Mouse (Mus musculus) CD8-positive naive resting alpha-beta T cell, adult 57 days (primary cell): ENCODE data around the gene Ovol1. TPM values are rescaled to one million over a fixed set of nuclear protein-coding genes. Genes with fewer than 3 reads are reported as not detected.

ENCODE experiments used
- total RNA-seq: library from RNA; stranded (reverse); gene quantifications from one replicate; pipeline ENCODE4 v1.2.4, GENCODE M21; 2023

Gene Ovol1
- not detected for total RNA-seq

DNA sequence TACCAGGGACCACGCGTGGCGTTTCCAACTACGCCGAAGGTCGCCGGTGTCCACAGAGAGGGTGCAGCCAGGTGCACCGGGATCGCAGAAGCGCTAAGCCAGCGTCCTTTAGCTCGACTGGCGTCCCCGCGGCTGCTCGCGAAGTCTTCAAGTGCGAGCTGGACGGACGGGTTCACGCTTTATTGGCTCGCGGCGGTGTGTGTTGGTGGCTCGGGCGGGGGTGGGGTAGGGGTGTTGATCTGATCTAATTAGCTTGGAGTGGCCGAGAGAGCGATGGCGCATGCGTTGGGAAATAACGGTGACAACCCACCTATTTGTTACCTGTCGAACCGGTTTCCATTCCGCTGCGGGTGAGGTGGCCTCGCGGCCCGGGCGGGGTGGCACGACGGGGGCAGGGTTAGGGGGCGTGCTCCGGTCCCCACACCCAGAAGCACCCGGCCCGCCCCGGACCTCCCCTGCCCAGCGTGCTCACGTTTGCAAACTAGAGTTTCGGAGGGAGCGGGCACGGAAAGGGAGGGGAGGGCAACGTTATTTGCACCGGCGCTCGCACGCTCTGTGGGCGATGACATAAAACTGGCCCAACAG lies at the start of gene Ovol1:
Gene Ovol1, minus strand, starts transcription at position 190 of the 585 bp plus-strand sequence.

DNA sequence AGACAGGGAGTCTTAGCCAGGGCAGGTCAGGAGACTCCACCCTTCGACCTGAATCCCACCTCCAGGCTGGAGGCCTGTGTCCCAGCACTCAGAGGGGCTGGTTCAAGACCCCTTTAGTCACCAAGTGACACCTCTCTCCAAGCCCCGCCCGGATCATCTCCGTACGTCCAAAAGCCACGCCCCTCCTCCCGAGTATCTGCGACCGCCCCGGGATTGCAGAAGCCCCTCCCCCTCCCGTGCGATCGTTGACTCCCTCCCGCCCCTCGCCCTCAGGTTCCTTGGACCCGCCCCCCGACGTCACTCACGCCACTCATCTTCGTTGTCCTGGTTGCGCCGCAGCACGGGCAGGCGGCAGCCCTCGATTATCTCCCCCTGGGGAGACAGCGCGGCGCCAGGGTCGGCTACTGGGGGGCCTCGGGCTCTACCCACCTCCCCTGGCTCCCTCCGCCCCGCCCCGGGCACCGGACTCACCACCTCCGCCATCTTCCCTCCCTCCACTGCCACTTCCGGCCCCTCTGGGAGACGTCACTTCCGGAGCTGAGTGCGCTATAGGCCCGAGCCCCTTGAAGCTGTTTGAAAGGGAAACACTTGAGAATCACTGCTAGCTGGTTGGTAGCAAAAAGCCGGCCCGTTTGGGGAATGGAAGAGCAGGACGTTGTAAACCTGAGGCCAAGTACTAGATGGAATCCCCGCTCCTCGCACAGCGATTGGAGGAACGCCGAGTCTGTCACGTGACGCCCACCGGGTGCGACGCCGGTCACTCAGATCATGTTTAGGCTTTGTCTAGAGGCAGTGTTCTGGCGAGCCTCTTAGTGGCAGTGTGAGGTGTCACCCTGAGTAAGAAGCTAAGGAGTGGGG lies 49.3 kb upstream of the Ovol1 start, which contains the start of gene Kat5:
Gene Kat5, minus strand, starts transcription at position 691 of the 858 bp plus-strand sequence.

GRCm38 (mm10) chr19:5601752-5602541 lies 41.5 kb upstream of the Ovol1 start, which contains the start of gene Rnaseh2c:
Rnaseh2c (plus strand) TSS chr19:5601873.

DNA sequence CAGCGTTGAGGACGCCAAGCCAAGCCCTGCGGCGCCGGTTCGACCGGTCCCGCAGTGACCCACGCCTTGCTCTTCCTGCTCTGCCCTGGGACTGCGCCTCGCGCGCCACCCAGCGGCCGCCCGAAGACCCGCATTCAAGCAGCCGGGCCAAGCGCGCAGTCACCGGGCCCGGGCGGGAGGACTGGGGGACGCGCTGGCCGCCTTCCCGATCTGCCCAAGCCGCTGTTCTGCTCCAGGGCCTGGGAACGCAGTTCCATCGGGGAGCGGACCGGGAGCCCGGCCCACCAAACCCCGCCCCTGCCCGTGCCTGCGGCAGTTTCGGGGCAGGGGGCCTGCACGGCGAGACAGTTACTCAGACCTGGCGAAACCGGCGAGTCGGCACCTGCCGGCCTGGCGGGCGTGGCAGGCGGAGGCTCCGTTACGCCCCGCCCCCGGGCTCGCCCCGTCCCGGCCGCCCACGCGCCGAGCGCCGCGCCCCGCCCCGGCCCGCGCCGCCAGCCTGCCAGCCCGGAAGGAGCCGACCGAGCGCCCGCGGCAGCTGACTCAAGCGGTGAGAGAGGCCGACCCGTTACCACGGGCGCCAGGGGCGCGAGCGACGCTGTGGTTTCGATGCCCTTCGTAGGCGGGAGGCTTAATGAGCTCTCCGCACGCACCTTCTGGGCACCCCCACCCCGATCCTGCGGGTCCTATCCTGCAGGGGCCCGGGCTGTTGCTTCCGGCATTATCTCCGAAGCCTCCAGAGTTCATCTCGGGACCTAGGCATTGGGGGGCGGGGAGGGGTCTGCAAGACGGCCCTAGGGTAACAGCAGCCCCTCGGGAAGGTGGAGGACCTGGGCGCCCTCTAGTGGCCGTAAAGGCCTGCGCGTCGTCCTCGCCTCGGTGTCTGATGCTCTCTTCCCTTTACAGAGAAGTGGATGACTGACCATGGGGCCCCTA lies 7.4 kb upstream of the Ovol1 start, which contains the start of gene Ap5b1:
Gene Ap5b1, plus strand, starts transcription at position 492 of the 936 bp plus-strand sequence.

GRCm38 (mm10) chr19:5510031-5511026 lies 50.1 kb downstream of the Ovol1 start, which contains the start of gene Snx32:
Snx32 (minus strand) TSS chr19:5510538.

DNA sequence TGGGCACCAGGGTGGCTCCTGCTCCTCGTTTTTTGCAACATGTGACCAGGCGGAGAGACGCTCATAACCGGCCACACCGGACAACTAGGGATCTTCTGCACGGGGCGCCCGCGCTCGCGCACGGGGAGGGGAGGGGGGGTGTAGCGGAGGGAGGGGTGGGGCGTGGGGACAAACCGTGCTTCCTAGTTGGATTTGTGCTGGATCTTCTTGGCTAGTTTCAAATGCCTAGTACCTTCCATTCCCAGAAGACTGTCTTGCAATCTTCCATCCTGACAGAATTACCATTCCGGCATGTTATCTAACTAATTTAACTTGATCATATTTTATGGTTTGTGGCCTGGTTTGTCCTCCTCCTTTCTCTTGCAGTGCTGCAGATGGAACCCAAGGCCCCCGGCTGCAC lies 56.8 kb downstream of the Ovol1 start, which contains the start of gene 1700020D05Rik:
Gene 1700020D05Rik, minus strand, starts transcription at position 101 of the 400 bp plus-strand sequence.

Other genes starting within 250 kb of the Ovol1 start
- gene Catsper1, start 224.9 kb downstream of the Ovol1 start, total RNA-seq: not detected
- not detected for gene Cst6, start 211.1 kb downstream of the Ovol1 start, total RNA-seq
- 34.6 TPM for gene Eif1ad, start 193.9 kb downstream of the Ovol1 start, total RNA-seq
- 108 TPM for gene Banf1, start 193.5 kb downstream of the Ovol1 start, total RNA-seq
- 167 TPM for gene Sart1, start 171.9 kb downstream of the Ovol1 start, total RNA-seq
- gene Tsga10ip, start 158.1 kb downstream of the Ovol1 start, total RNA-seq: 0.86 TPM
- 162 TPM for gene Drap1, start 135.7 kb downstream of the Ovol1 start, total RNA-seq
- 50.8 TPM for gene AI837181, start 135.5 kb downstream of the Ovol1 start, total RNA-seq
- 1.4 TPM for gene Fosl1, start 113.1 kb downstream of the Ovol1 start, total RNA-seq
- gene Ccdc85b, start 102.8 kb downstream of the Ovol1 start, total RNA-seq: 7.1 TPM
- 91.2 TPM for gene Fibp, start 100.0 kb downstream of the Ovol1 start, total RNA-seq
- gene Ctsw, start 92.1 kb downstream of the Ovol1 start, total RNA-seq: 223 TPM
- 1.4 TPM for gene Efemp2, start 86.7 kb downstream of the Ovol1 start, total RNA-seq
- gene Mus81, start 72.2 kb downstream of the Ovol1 start, total RNA-seq: 41.4 TPM
- 1,395 TPM for gene Cfl1, start 70.2 kb downstream of the Ovol1 start, total RNA-seq
- 1.7 TPM for gene 1700020D05Rik, start 56.9 kb downstream of the Ovol1 start, total RNA-seq
- 8.0 TPM for gene Snx32, start 50.1 kb downstream of the Ovol1 start, total RNA-seq
- gene Ap5b1, start 7.4 kb upstream of the Ovol1 start, total RNA-seq: 20.0 TPM
- gene Rnaseh2c, start 41.2 kb upstream of the Ovol1 start, total RNA-seq: 92.9 TPM
- gene Kat5, start 49.6 kb upstream of the Ovol1 start, total RNA-seq: 137 TPM
- gene Rela, start 76.8 kb upstream of the Ovol1 start, total RNA-seq: 118 TPM
- gene Sipa1, start 103.1 kb upstream of the Ovol1 start, total RNA-seq: 184 TPM
- gene Map3k11, start 128.1 kb upstream of the Ovol1 start, total RNA-seq: 53.9 TPM
- gene Pcnx3, start 128.3 kb upstream of the Ovol1 start, total RNA-seq: 165 TPM
- not detected for gene Kcnk7, start 143.7 kb upstream of the Ovol1 start, total RNA-seq
- 24.1 TPM for gene Ehbp1l1, start 165.7 kb upstream of the Ovol1 start, total RNA-seq
- 25.9 TPM for gene Fam89b, start 169.0 kb upstream of the Ovol1 start, total RNA-seq
- gene Ltbp3, start 180.3 kb upstream of the Ovol1 start, total RNA-seq: not detected
- 55.4 TPM for gene Scyl1, start 210.8 kb upstream of the Ovol1 start, total RNA-seq